Mouse (Mus musculus) neural tube, embryonic 12.5 days (tissue): ENCODE measurements around the gene Sema4f. TPM values are rescaled to one million over a fixed set of nuclear protein-coding genes. Genes with fewer than 3 reads are reported as not detected.

Experiments used
- ATAC-seq: fragments of 200-750 bp; cut with Nextera tagmentation; 2 replicates; pipeline ENCODE4 v1.8.0; 2017; ENCODE audit warnings: low read depth, mild to moderate bottlenecking, moderate TSS enrichment, moderate library complexity; ENCODE audit not compliant: low FRiP score
- H3K27ac ChIP-seq: fragments of 300-500 bp; sonication (generic); 2 replicates; pipeline ENCODE4 v1.5.1; 2016
- H3K27me3 ChIP-seq: fragments of 300-500 bp; sonication (generic); replicated peaks from 2 replicates; pipeline ENCODE4 v1.6.1; 2016; ENCODE audit warnings: mild to moderate bottlenecking
- H3K36me3 ChIP-seq: fragments of 300-500 bp; sonication (generic); 2 replicates; pipeline ENCODE4 v1.6.1; 2016; ENCODE audit warnings: mild to moderate bottlenecking
- H3K4me1 ChIP-seq: fragments of 300-500 bp; sonication (generic); 2 replicates; pipeline ENCODE4 v1.6.1; 2016
- H3K4me2 ChIP-seq: fragments of 300-500 bp; sonication (generic); replicated peaks from 2 replicates; pipeline ENCODE4 v1.6.1; 2016; ENCODE audit warnings: mild to moderate bottlenecking
- H3K4me3 ChIP-seq: fragments of 300-500 bp; sonication (generic); 2 replicates; pipeline ENCODE4 v1.5.1; 2016
- H3K9ac ChIP-seq: fragments of 300-500 bp; sonication (generic); 2 replicates; pipeline ENCODE4 v1.6.1; 2016; ENCODE audit warnings: mild to moderate bottlenecking
- H3K9me3 ChIP-seq: fragments of 300-500 bp; sonication (generic); 2 replicates; pipeline ENCODE4 v1.6.1; 2016; ENCODE audit warnings: mild to moderate bottlenecking
- WGBS: fragments of 180-500 bp; shearing (Covaris S2); methylation state at CpG from one replicate; pipeline ENCODE4 v1.1.7; 2016; 5-methylcytosine and 5-hydroxymethylcytosine counted together
- polyA plus RNA-seq: library from polyadenylated mRNA; unstranded; fragments of >200 nt; fragmentation: Nextera tagmentation; extraction: Ambion mirVana; gene quantifications from 2 replicates; pipeline ENCODE4 v1.2.1, GENCODE M21; 2016

Sema4f gene
- polyA plus RNA-seq, 1 experiment from 2014 or later, result 15.1 TPM

- H3K36me3 ChIP-seq, result no peaks in the 10 kb centered on the region
- WGBS, result 65% methylated on average over 3 of the region's 3 CpGs
- H3K4me1 ChIP-seq, result no peaks in the 10 kb centered on the region
- no peaks in the 10 kb centered on the region for H3K9me3 ChIP-seq
- no peak overlapping the region for H3K9ac ChIP-seq
- no peak overlapping the region for H3K4me3 ChIP-seq
- H3K4me2 ChIP-seq, result no peak overlapping the region
- no peaks in the 10 kb centered on the region for H3K27me3 ChIP-seq
- H3K27ac ChIP-seq, result no peak overlapping the region
- ATAC-seq, result no peak
These were observed 55.0 kb downstream of the Sema4f start for GRCm38 (mm10) chr6:82884570-82884969.

- WGBS, result 43% methylated on average over 21 of the region's 21 CpGs
- Histone ChIP-seq H3K9me3 (no peaks in the 10 kb centered on the region), H3K27ac (no peak overlapping the region), H3K27me3 (no peaks in the 10 kb centered on the region), H3K4me3 (no peak overlapping the region), H3K36me3 (no peaks in the 10 kb centered on the region), H3K4me2 (peak overlapping the region; percentile 32; the same call in 1 of the 2 replicates), H3K9ac (no peak overlapping the region), H3K4me1 (no peaks in the 10 kb centered on the region)
- peak; percentile 21; the same call in 1 of the 2 replicates for ATAC-seq
These were observed 58.0 kb downstream of the Sema4f start for GRCm38 (mm10) chr6:82881485-82882096.

GRCm38 (mm10) chr6:82880807-82881206 lies 58.8 kb downstream of the Sema4f start:
- no peak for ATAC-seq
- Histone ChIP-seq H3K4me1 (no peaks in the 10 kb centered on the region), H3K9me3 (no peaks in the 10 kb centered on the region), H3K9ac (no peak overlapping the region), H3K4me3 (no peak overlapping the region), H3K36me3 (no peaks in the 10 kb centered on the region), H3K27ac (no peak overlapping the region), H3K4me2 (no peak overlapping the region), H3K27me3 (no peaks in the 10 kb centered on the region)
- 80% methylated on average over 3 of the region's 3 CpGs for WGBS

- Histone ChIP-seq H3K4me3 (no peak overlapping the region), H3K27ac (no peak overlapping the region), H3K9ac (no peak overlapping the region), H3K9me3 (no peaks in the 10 kb centered on the region), H3K27me3 (no peaks in the 10 kb centered on the region), H3K36me3 (no peaks in the 10 kb centered on the region), H3K4me1 (no peaks in the 10 kb centered on the region), H3K4me2 (no peak overlapping the region)
- WGBS, result 74% methylated on average over 11 of the region's 11 CpGs
- ATAC-seq, result no peak
These were observed 60.0 kb downstream of the Sema4f start for GRCm38 (mm10) chr6:82879463-82880089.

GRCm38 (mm10) chr6:82875509-82875935 lies 64.0 kb downstream of the Sema4f start:
- Histone ChIP-seq H3K36me3 (no peaks in the 10 kb centered on the region), H3K4me2 (no peak overlapping the region), H3K27ac (no peak overlapping the region), H3K9me3 (no peaks in the 10 kb centered on the region), H3K9ac (no peak overlapping the region), H3K27me3 (no peaks in the 10 kb centered on the region), H3K4me1 (no peaks in the 10 kb centered on the region), H3K4me3 (no peak overlapping the region)
- 66% methylated on average over 6 of the region's 6 CpGs for WGBS
- no peak for ATAC-seq

GRCm38 (mm10) chr6:82872332-82872707 lies 67.2 kb downstream of the Sema4f start:
- Histone ChIP-seq H3K4me3 (no peak overlapping the region), H3K4me2 (no peak overlapping the region), H3K27me3 (no peaks in the 10 kb centered on the region), H3K27ac (no peak overlapping the region), H3K36me3 (no peaks in the 10 kb centered on the region), H3K9ac (no peak overlapping the region), H3K9me3 (no peaks in the 10 kb centered on the region), H3K4me1 (no peaks in the 10 kb centered on the region)
- 92% methylated on average over 6 of the region's 6 CpGs for WGBS
- no peak for ATAC-seq

- no peak for ATAC-seq
These were observed 67.8 kb downstream of the Sema4f start for GRCm38 (mm10) chr6:82871632-82872331.

GRCm38 (mm10) chr6:82868476-82868875 lies 71.1 kb downstream of the Sema4f start:
- no peaks in the 10 kb centered on the region for H3K4me1 ChIP-seq
- H3K4me2 ChIP-seq, result no peak overlapping the region
- no peak overlapping the region for H3K9ac ChIP-seq
- H3K9me3 ChIP-seq, result no peaks in the 10 kb centered on the region
- H3K27me3 ChIP-seq, result no peaks in the 10 kb centered on the region
- no peak overlapping the region for H3K27ac ChIP-seq
- WGBS, result 82% methylated on average over 5 of the region's 5 CpGs
- no peaks in the 10 kb centered on the region for H3K36me3 ChIP-seq
- ATAC-seq, result no peak
- no peak overlapping the region for H3K4me3 ChIP-seq

More at GRCm38 (mm10) chr6:82871632-82872331, 67.8 kb downstream of the Sema4f start:
- H3K36me3 ChIP-seq, result no peaks in the 10 kb centered on the region
- no peak overlapping the region for H3K9ac ChIP-seq
- no peaks in the 10 kb centered on the region for H3K4me1 ChIP-seq
- no peak overlapping the region for H3K4me2 ChIP-seq
- no peak overlapping the region for H3K27ac ChIP-seq
- H3K27me3 ChIP-seq, result no peaks in the 10 kb centered on the region
- H3K4me3 ChIP-seq, result no peak overlapping the region
- H3K9me3 ChIP-seq, result no peaks in the 10 kb centered on the region
- 44% methylated on average over 5 of the region's 5 CpGs for WGBS

- WGBS, result 83% methylated on average over 8 of the region's 8 CpGs
- H3K9me3 ChIP-seq, result no peaks in the 10 kb centered on the region
- no peak overlapping the region for H3K4me2 ChIP-seq
- H3K4me1 ChIP-seq, result no peaks in the 10 kb centered on the region
- no peaks in the 10 kb centered on the region for H3K36me3 ChIP-seq
- no peaks in the 10 kb centered on the region for H3K27me3 ChIP-seq
- ATAC-seq, result no peak
- H3K27ac ChIP-seq, result no peak overlapping the region
- no peak overlapping the region for H3K9ac ChIP-seq
- no peak overlapping the region for H3K4me3 ChIP-seq
These were observed 76.1 kb downstream of the Sema4f start for GRCm38 (mm10) chr6:82863380-82863874.

- no peak overlapping the region for H3K27ac ChIP-seq
- H3K36me3 ChIP-seq, result no peaks in the 10 kb centered on the region
- no peak overlapping the region for H3K4me2 ChIP-seq
- no peak overlapping the region for H3K4me3 ChIP-seq
- H3K9me3 ChIP-seq, result no peaks in the 10 kb centered on the region
- H3K27me3 ChIP-seq, result no peaks in the 10 kb centered on the region
- WGBS, result 57% methylated on average over 7 of the region's 7 CpGs
- no peak for ATAC-seq
- no peak overlapping the region for H3K9ac ChIP-seq
- H3K4me1 ChIP-seq, result no peaks in the 10 kb centered on the region
These were observed 77.1 kb downstream of the Sema4f start for GRCm38 (mm10) chr6:82862475-82862874.

GRCm38 (mm10) chr6:82862042-82862441 lies 77.5 kb downstream of the Sema4f start:
- no peak overlapping the region for H3K4me3 ChIP-seq
- H3K36me3 ChIP-seq, result no peaks in the 10 kb centered on the region
- no peak overlapping the region for H3K4me2 ChIP-seq
- no peak overlapping the region for H3K9ac ChIP-seq
- no peaks in the 10 kb centered on the region for H3K9me3 ChIP-seq
- H3K27me3 ChIP-seq, result no peaks in the 10 kb centered on the region
- ATAC-seq, result no peak
- no peaks in the 10 kb centered on the region for H3K4me1 ChIP-seq
- H3K27ac ChIP-seq, result no peak overlapping the region
- WGBS, result 66% methylated on average over 3 of the region's 3 CpGs
